Comparison of ENCODE assay signal across 19 mouse cellular contexts in the genomic region with DNA sequence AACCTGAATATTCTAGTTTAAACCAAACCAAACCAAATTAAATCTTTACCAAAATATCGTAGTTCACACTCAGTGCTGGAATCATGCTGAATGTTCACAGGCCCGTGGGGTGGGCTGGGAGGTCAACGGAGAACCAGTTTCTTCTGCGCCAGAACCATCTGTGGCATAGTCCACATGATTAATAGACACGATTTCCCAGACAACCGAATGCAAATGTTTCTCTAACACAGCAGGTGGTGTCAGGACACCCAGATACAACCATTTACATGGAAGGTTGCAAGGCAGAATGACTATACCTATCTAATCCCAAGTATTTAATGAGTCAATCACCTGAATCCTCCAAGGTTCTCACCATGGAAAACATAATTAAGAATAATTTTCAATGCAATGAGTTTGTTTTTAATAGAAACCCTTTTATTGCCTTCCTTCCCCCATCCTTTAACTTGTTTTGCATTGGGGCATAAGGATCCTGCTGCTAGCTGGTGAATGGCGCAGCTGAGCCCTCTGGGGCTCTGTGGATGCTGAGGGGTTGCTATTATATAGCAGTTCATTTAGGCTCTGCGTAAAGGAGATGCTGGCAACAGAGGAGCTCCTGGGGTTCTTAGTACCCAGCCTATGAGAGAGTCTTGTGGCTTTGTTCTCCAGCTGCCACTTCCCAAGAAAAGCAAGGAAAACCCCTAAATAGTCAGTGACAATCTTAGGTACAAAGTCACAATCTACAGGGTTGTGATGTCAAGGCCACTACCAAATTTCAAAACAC. TPM values are rescaled to one million over a fixed set of nuclear protein-coding genes. Genes with fewer than 3 reads are reported as not detected.
DNase-seq lines count a peak whose midpoint lies in the region; ATAC-seq and TF ChIP-seq lines count a peak whose summit lies in the region.
"Had no signal": no experiment of that assay in that cellular context is flagged by ENCODE, and none has a peak within 500 bp of the region (broad histone marks: within the 10 kb centered on the region; RNA-seq: fewer than 3 reads in every experiment).

No protein-coding gene starts in this region.

- H3K9ac ChIP-seq in forebrain, embryonic 12.5 days: no peak overlapping the region
- no peak overlapping the region for H3K9ac ChIP-seq in forebrain, postnatal 0 days
- no peak overlapping the region for H3K9ac ChIP-seq in neural tube, embryonic 12.5 days
- H3K9ac ChIP-seq in neural tube, embryonic 15.5 days (replicated peaks): no peak overlapping the region
- no peak overlapping the region for H3K9ac ChIP-seq in hindbrain, embryonic 15.5 days
- H3K9ac ChIP-seq: embryonic facial prominence, embryonic 13.5 days; heart, embryonic 13.5 days; liver, embryonic 13.5 days; lung, embryonic 15.5 days had no signal

- TF ChIP-seq CTCF in forebrain, postnatal 0 days (IDR thresholded peaks at IDR 0.05; ENCODE audit: low read depth): no peak

- H3K27me3 ChIP-seq in forebrain, embryonic 12.5 days: peaks cover 9% of the 10 kb centered on the region
- no peaks in the 10 kb centered on the region for H3K27me3 ChIP-seq in forebrain, postnatal 0 days (ENCODE audit: insufficient read depth, low read length)
- no peaks in the 10 kb centered on the region; the same call in 1 of the 2 replicates for H3K27me3 ChIP-seq in neural tube, embryonic 12.5 days (replicated peaks)
- no peaks in the 10 kb centered on the region for H3K27me3 ChIP-seq in neural tube, embryonic 15.5 days (replicated peaks)
- H3K27me3 ChIP-seq in hindbrain, embryonic 15.5 days: no peaks in the 10 kb centered on the region

- H3K4me2 ChIP-seq in forebrain, embryonic 12.5 days: no peak overlapping the region
- no peak overlapping the region for H3K4me2 ChIP-seq in forebrain, postnatal 0 days (ENCODE audit: low read depth)
- H3K4me2 ChIP-seq in neural tube, embryonic 12.5 days (replicated peaks): no peak overlapping the region
- no peak overlapping the region for H3K4me2 ChIP-seq in neural tube, embryonic 15.5 days
- no peak overlapping the region for H3K4me2 ChIP-seq in hindbrain, embryonic 15.5 days
- H3K4me2 ChIP-seq: embryonic facial prominence, embryonic 13.5 days; heart, embryonic 13.5 days; liver, embryonic 13.5 days; lung, embryonic 15.5 days had no signal

- ATAC-seq in forebrain, embryonic 12.5 days (ENCODE audit: low FRiP score): peak; percentile 41
- no peak for ATAC-seq in forebrain, postnatal 0 days
- peak; percentile 59 for ATAC-seq in neural tube, embryonic 12.5 days (ENCODE audit: low FRiP score, low read depth)
- no peak for ATAC-seq in neural tube, embryonic 15.5 days (ENCODE audit: low FRiP score)
- no peak for ATAC-seq in hindbrain, embryonic 15.5 days (ENCODE audit: low FRiP score, low read depth)
- ATAC-seq: intestine, postnatal 0 days had no signal

- H3K9me3 ChIP-seq in forebrain, embryonic 12.5 days: no peaks in the 10 kb centered on the region
- no peaks in the 10 kb centered on the region for H3K9me3 ChIP-seq in forebrain, postnatal 0 days (ENCODE audit: low read length)
- H3K9me3 ChIP-seq in neural tube, embryonic 12.5 days: no peaks in the 10 kb centered on the region
- no peaks in the 10 kb centered on the region for H3K9me3 ChIP-seq in neural tube, embryonic 15.5 days (replicated peaks)
- no peaks in the 10 kb centered on the region for H3K9me3 ChIP-seq in hindbrain, embryonic 15.5 days
- H3K9me3 ChIP-seq: embryonic facial prominence, embryonic 13.5 days; heart, embryonic 13.5 days; liver, embryonic 13.5 days; lung, embryonic 15.5 days had no signal

- no peak overlapping the region for H3K4me3 ChIP-seq in forebrain, embryonic 12.5 days (replicated peaks)
- H3K4me3 ChIP-seq in forebrain, postnatal 0 days (ENCODE audit: low read depth, low read length): no peak overlapping the region
- H3K4me3 ChIP-seq in neural tube, embryonic 12.5 days: no peak overlapping the region
- H3K4me3 ChIP-seq in neural tube, embryonic 15.5 days (replicated peaks): no peak overlapping the region
- no peak overlapping the region for H3K4me3 ChIP-seq in hindbrain, embryonic 15.5 days
- H3K4me3 ChIP-seq: embryonic facial prominence, embryonic 13.5 days; heart, embryonic 13.5 days; liver, embryonic 13.5 days; lung, embryonic 15.5 days had no signal

- DNase-seq in forebrain, postnatal 0 days: no peak
- no peak for DNase-seq in thymus, postnatal 14 days
- DNase-seq in right cerebral cortex, postnatal 25 days: no peak
- no peak for DNase-seq in frontal cortex, postnatal 10 days (ENCODE audit: low spot score in 2 of 2)
- DNase-seq: adrenal gland, adult 8-10 months; cerebellum, adult 18-20 months; cerebellum, postnatal 36 days; heart, postnatal 36 days; liver, embryonic 13.5 days; thymus, postnatal 36 days had no signal

- 29% methylated on average over 8 of the region's 8 CpGs for WGBS in forebrain, embryonic 12.5 days
- 26% methylated on average over 8 of the region's 8 CpGs for WGBS in forebrain, postnatal 0 days
- WGBS in neural tube, embryonic 12.5 days: 22% methylated on average over 8 of the region's 8 CpGs
- WGBS in neural tube, embryonic 15.5 days: 16% methylated on average over 8 of the region's 8 CpGs
- 21% methylated on average over 8 of the region's 8 CpGs for WGBS in hindbrain, embryonic 15.5 days

- H3K36me3 ChIP-seq in forebrain, embryonic 12.5 days (replicated peaks): no peaks in the 10 kb centered on the region
- no peaks in the 10 kb centered on the region for H3K36me3 ChIP-seq in forebrain, postnatal 0 days (ENCODE audit: insufficient read depth)
- H3K36me3 ChIP-seq in neural tube, embryonic 12.5 days: no peaks in the 10 kb centered on the region
- no peaks in the 10 kb centered on the region for H3K36me3 ChIP-seq in neural tube, embryonic 15.5 days
- H3K36me3 ChIP-seq in hindbrain, embryonic 15.5 days: no peaks in the 10 kb centered on the region
- H3K36me3 ChIP-seq: embryonic facial prominence, embryonic 13.5 days; heart, embryonic 13.5 days; liver, embryonic 13.5 days; lung, embryonic 15.5 days had no signal

- H3K27ac ChIP-seq in forebrain, embryonic 12.5 days: peak overlapping the region; percentile 93; the same call in 1 of the 2 replicates
- H3K27ac ChIP-seq in forebrain, postnatal 0 days (ENCODE audit: low read depth, low read length): no peak overlapping the region
- H3K27ac ChIP-seq in neural tube, embryonic 12.5 days: no peak overlapping the region
- H3K27ac ChIP-seq in neural tube, embryonic 15.5 days (replicated peaks): no peak overlapping the region
- 0 out of 2 replicates have a peak overlapping the region, but pooled peaks have one; percentile 1 for H3K27ac ChIP-seq in hindbrain, embryonic 15.5 days (replicated peaks)
- H3K27ac ChIP-seq: embryonic facial prominence, embryonic 13.5 days; heart, embryonic 13.5 days; liver, embryonic 13.5 days; lung, embryonic 15.5 days; stomach, postnatal 0 days had no signal

- H3K4me1 ChIP-seq in forebrain, embryonic 12.5 days: peaks cover 40% of the 10 kb centered on the region
- H3K4me1 ChIP-seq in forebrain, postnatal 0 days (ENCODE audit: insufficient read depth): no peaks in the 10 kb centered on the region
- H3K4me1 ChIP-seq in neural tube, embryonic 12.5 days: peaks cover 27% of the 10 kb centered on the region
- peaks cover 33% of the 10 kb centered on the region for H3K4me1 ChIP-seq in neural tube, embryonic 15.5 days
- H3K4me1 ChIP-seq in hindbrain, embryonic 15.5 days (replicated peaks): peaks cover 33% of the 10 kb centered on the region

RNA-seq across cellular contexts. Expression of a gene that starts 2.3 kb away (rescaled TPM):
- polyA plus RNA-seq in forebrain, embryonic 12.5 days (2016; fragmentation: Nextera tagmentation; extraction: Ambion mirVana): 12.1 and 13.1 TPM in 2 replicates
- total RNA-seq in forebrain, postnatal 0 days (2014; rRNA removed): 77.1 and 82.0 TPM in 2 replicates
- 8.0 and 18.4 TPM in 2 replicates for polyA plus RNA-seq in forebrain, postnatal 0 days (2015; fragmentation: Nextera tagmentation; extraction: Ambion mirVana)
- polyA plus RNA-seq in neural tube, embryonic 12.5 days (2016; fragmentation: Nextera tagmentation; extraction: Ambion mirVana): 16.2 and 16.6 TPM in 2 replicates
- polyA plus RNA-seq in neural tube, embryonic 15.5 days (2015; fragmentation: Nextera tagmentation; extraction: Ambion mirVana): 19.6 and 22.3 TPM in 2 replicates
- polyA plus RNA-seq in hindbrain, embryonic 15.5 days (2015; fragmentation: Nextera tagmentation; extraction: Ambion mirVana): 18.6 and 19.1 TPM in 2 replicates

Comparison
In these comparisons a context has a peak if more than half of its experiments do, and no peak if none do; other contexts are left out.
1. ATAC-seq: peak in forebrain, embryonic 12.5 days (single experiment) and neural tube, embryonic 12.5 days (single experiment); none in forebrain, postnatal 0 days (single experiment), neural tube, embryonic 15.5 days (single experiment) and hindbrain, embryonic 15.5 days (single experiment).
2. H3K27ac ChIP-seq: peak in forebrain, embryonic 12.5 days (single experiment) and hindbrain, embryonic 15.5 days (single experiment); none in forebrain, postnatal 0 days (single experiment), neural tube, embryonic 12.5 days (single experiment) and neural tube, embryonic 15.5 days (single experiment).